Mouse (Mus musculus) liver, adult (tissue): Measurements from ENCODE around the gene Gm38119.

Experiments
- GATA4 ChIP-seq: IDR thresholded peaks from 2 replicates; pipeline ENCODE4 v1.6.1; 2014; ENCODE audit warnings: mild to moderate bottlenecking, low read length; ENCODE audit not compliant: insufficient replicate concordance

The Gm38119 gene

DNA sequence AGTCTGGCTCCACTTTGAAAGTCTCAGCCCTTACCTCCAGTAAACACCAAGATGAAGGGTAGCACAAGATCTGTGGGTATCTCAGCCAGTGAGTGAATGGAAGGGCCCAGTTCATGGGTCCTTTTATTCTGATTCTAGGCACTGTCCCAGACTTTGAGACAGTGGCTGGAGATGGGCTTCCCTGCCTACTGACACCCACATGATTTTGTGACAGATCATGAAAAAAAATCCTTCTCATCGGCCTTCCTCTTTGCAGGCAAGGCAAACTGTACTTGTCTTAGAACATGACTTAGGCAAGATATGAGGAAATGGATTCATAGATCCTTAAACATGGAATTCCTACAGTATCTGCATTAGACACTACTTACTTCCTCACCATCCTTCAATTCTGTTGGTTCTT, at the start of gene Gm38119:
Gene Gm38119, minus strand, starts transcription at position 101 of the 400 bp plus-strand sequence.
- TF ChIP-seq GATA4: no peak

DNA sequence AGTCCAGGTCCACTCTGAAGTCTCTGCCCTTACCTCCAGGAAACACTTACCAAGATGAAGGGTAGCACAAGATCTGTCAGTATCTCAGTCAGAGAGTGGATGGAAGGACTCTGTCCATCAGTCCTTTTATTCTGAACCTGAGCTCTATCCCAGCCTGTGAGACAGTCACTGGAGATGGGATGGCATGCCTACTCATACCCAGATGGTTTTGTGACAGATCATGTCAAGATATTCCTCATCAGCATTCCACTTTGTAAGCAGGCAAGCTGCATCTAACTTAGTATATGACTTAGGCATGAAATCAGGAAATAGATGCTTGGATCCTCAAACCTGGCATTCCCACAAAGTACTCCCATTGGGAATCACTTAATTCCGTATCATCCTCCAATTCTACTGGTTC, 39.9 kb upstream of the Gm38119 start, which contains the start of gene Lce1i:
Gene Lce1i, minus strand, starts transcription at position 101 of the 400 bp plus-strand sequence.
- TF ChIP-seq GATA4: no peak

DNA sequence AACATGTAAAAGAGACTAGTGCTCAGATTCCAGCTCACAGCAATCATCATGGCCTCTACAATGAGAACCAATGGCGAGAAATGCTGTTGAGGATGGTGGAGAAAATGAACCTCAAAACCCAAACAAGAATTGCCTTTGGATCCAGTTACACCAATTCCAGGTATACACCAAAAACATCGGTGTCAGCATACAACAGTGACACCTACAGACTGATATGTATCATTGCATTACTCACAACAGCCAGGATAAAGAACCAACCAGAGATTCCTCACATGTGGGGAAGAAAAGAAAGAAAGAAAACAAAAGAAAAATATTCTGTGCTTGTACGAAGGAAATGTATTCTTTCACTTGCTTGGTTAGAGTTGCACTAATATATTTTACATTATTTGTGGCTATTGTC, 32.7 kb upstream of the Gm38119 start:
- no peak for TF ChIP-seq GATA4

DNA sequence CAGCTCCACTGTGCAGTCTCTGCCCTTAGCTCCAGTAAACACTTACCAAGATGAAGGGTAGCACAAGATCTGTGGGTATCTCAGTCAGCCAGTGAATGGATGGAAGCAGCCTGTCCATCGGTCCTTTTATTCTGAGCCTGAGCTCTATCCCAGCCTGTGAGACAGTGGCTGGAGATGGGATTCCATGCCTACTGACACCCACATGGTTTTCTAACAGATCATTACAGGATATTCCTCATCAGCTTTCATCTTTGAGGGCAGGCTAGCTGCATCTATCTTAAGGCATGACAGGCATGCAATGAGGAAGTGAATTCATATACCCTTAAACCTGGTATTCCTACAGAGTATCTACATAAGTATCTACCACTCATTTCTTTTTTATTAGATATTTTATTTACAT, 26.1 kb upstream of the Gm38119 start, which contains the start of gene Lce1h:
Gene Lce1h, minus strand, starts transcription at position 101 of the 400 bp plus-strand sequence.
- no peak for TF ChIP-seq GATA4

DNA sequence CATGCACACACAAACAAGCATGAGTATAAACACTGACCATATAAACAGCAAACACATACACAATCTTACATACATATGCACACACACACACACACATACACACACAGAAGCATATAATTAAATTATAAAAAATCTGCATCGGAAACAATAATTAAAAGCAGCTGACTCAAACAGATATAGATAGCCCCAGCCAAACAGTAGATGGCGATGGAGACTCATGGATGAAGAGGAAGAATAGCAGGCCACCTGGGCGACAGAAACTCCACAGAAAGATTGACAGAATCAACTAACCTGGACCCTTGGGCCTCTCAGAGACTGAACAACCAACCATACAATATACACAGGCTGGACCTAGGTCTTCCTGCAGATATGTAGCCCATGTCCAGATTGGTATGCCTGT, 14.3 kb upstream of the Gm38119 start:
- TF ChIP-seq GATA4: no peak

DNA sequence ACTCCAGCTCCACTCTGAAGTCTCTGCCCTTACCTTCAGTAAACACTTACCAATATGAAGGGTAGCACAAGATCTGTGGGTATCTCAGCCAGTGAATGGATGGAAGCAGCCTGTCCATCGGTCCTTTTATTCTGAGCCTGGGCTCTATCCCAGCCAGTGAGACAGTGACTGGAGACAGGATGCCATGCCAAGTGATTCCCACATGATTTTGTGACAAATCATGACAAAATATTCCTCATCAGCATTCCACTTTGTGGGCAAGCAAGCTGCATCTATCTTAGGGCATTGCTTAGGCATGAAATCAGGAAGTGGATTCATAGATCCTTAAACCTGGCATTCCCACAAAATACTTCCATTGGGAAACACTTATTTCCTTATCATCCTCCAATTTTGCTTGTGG, 13.3 kb upstream of the Gm38119 start, which contains the start of gene Lce1g:
Gene Lce1g, minus strand, starts transcription at position 101 of the 400 bp plus-strand sequence.
- no peak for TF ChIP-seq GATA4

DNA sequence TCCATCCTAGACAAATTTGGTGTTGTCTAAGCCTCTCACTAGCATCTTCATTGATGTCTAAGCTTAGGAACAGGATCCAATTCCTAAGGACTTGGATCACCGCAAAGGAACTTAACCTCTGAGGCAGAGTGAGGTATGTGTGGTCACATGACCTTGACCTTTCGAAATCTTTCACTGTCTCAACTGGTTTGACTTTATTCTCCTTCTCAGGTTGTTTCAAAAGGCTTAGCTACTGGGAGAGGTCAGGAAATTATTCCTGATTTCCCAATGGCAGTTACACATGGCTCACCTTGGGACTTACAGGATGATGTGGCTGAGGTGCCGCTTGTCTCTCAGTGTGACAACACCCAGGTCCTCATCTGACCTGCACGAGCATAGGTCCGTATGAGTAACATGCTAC, 16.3 kb downstream of the Gm38119 start:
- TF ChIP-seq GATA4: no peak

DNA sequence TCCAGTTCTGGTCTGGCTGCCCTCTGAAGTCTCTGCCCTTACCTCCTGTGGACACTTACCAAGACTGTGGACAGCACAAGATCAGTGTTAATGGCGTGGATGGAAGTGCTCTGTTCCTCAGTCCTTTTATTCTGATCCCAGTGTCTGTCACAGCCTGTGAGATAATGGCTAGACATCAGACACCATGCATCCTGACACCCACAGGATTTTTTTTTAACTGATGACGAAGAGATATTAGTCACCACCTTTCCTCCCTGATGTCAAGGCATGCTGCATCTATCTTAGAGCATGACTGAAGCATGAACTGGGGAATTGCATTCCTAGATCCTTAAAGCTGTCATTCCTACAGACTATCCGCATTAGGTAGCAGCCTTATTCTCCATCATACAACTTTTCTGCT, 18.6 kb downstream of the Gm38119 start, which contains the start of gene Lce1f:
Gene Lce1f, minus strand, starts transcription at position 101 of the 400 bp plus-strand sequence.
- no peak for TF ChIP-seq GATA4

DNA sequence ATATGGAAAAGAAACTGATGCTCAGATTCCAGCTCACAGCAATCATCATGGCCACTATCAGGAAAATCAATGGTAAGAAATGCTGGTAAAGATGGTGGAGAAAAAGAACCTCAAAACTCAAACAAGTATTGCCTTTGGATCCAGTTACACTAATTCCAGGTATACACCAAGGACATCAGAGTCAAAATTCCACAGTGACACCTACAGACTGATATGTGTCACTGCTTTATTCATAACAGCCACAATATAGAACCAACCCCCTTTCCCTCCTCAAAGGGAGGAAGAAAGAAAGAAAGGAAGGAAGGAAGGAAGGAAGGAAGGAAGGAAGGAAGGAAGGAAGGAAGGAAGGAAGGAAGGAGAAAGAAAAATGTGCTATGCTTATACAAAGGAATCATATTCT, 23.8 kb downstream of the Gm38119 start:
- TF ChIP-seq GATA4: no peak

DNA sequence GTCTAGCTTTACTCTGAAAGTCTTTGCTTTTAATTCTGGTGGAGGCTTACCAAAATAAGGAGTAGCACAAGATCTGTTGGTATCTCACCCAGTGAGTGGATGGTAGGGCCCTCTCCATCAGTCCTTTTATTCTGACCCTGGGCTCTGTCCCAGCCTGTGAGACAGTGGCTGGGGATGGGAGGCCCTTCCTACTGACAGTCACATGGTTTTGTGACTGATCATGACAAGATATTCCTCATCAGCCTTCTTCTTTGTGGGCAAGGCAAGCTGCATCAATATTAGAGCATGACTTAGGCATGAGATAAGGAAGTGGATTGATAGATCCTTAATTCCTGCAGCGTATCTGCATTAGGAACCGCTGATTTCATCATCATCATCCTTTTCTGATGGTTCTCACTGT, 29.9 kb downstream of the Gm38119 start, which contains the start of gene Lce1e:
Gene Lce1e, minus strand, starts transcription at position 101 of the 400 bp plus-strand sequence.
- no peak for TF ChIP-seq GATA4

DNA sequence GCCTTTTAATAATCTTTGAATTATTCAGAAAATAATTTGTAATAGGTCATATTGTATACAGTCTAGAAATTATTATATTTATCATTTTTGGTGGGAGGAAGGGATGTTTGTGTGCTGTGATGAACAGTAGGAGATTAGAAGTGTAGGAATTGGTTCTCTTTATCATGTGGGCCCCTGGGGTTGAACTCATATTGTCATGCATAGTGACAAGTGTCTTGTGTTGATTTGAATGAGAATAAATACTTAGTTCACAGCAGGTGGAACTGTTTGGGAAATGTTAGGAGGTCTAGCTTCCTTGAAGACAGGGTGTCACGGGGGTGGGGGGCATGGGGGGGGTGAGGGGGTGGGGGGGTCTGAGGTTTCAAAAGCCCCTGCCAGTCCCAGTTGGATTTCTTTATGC, 44.3 kb downstream of the Gm38119 start:
- TF ChIP-seq GATA4: no peak

DNA sequence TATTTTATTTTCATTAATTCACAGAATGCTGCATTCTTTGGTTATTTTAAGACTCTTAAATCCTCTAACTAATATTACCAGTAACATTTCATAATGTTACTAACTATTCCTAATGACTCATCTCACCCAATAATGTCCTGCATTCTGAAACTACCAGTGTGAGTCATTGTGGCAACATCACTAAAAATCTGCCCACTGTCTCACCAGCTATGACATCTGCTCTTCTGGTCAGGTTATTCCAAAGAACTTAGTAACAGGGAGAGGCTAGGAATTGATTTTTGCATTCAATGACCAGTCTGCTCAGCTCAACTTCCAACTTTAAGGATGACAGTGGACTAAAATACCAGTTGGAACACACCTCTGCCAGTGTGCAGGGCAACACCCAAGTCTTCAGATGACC, 47.2 kb downstream of the Gm38119 start:
- TF ChIP-seq GATA4: no peak
